Mouse (Mus musculus) activated CD4-positive, CD25-positive, alpha-beta regulatory T cell (primary cell): ENCODE measurements around the gene Ear10. TPM values are rescaled to one million over a fixed set of nuclear protein-coding genes. Genes with fewer than 3 reads are reported as not detected.

Experiments used
- polyA plus RNA-seq, 2 experiments: library from polyadenylated mRNA; unstranded; fragments of 100-300 nt; shearing (Covaris generic); gene quantifications; one replicate each; pipeline ENCODE4 v1.2.1; 2017

The Ear10 gene
- polyA plus RNA-seq, result not detected

GRCm38 (mm10) chr14:43923459-43923858 lies at the start of gene Ear10:
Ear10 (minus strand) TSS chr14:43923559.

GRCm38 (mm10) chr14:43956769-43957168 lies 33.4 kb upstream of the Ear10 start, which contains the start of gene Ang5:
Ang5 (plus strand) TSS chr14:43957069.

GRCm38 (mm10) chr14:43924688-43925403 lies 1.5 kb upstream of the Ear10 start, which contains the start of gene Gm8113:
Gm8113 (plus strand) TSS chr14:43925390.

GRCm38 (mm10) chr14:43875417-43875816 lies 47.9 kb downstream of the Ear10 start, which contains the start of gene Ear1:
Ear1 (minus strand) TSS chr14:43875517.

Other genes starting within 250 kb of the Ear10 start
- gene Gm8165, start 246.4 kb downstream of the Ear10 start, polyA plus RNA-seq, result not detected
- under 1 TPM; 0.63 to 0.66 TPM for gene Gm7324, start 225.7 kb downstream of the Ear10 start, polyA plus RNA-seq
- not detected for gene Gm16506, start 196.1 kb downstream of the Ear10 start, polyA plus RNA-seq
- gene Gm6526, start 175.7 kb downstream of the Ear10 start, polyA plus RNA-seq, result under 1 TPM in 1 of 2 experiments, not detected in 1; 0.16 TPM
- gene Gm8180, start 138.8 kb downstream of the Ear10 start, polyA plus RNA-seq, result not detected
- gene Ear1, start 48.0 kb downstream of the Ear10 start, polyA plus RNA-seq, result 1 to 10 TPM in 1 of 2 experiments, under 1 TPM in 1; 0.27 to 3.4 TPM
- under 1 TPM; 0.08 to 0.58 TPM for gene Gm8113, start 1.8 kb upstream of the Ear10 start, polyA plus RNA-seq
- not detected for gene Ang5, start 33.5 kb upstream of the Ear10 start, polyA plus RNA-seq
- gene Ang6, start 78.7 kb upstream of the Ear10 start, polyA plus RNA-seq, result not detected
- gene Ear2, start 179.1 kb upstream of the Ear10 start, polyA plus RNA-seq, result 10 to 100 TPM in 1 of 2 experiments, 1 to 10 TPM in 1; 1.6 to 19.2 TPM
- gene Gm3327, start 200.3 kb upstream of the Ear10 start, polyA plus RNA-seq, result not detected